Mouse (Mus musculus) adrenal gland (tissue): ENCODE results near the gene Ncoa1.
"Not testable (repeated sequence)": the region's sequence is repeated elsewhere in the genome, so short reads cannot be mapped to it uniquely, and the experiment has no call there.

Source experiments
- intact Hi-C: fragments of 180-260 bp; cut with DNase I; formaldehyde crosslinking; loops from one replicate; pipeline ENCODE4 v1.15.1; 2025

The Ncoa1 gene

DNA sequence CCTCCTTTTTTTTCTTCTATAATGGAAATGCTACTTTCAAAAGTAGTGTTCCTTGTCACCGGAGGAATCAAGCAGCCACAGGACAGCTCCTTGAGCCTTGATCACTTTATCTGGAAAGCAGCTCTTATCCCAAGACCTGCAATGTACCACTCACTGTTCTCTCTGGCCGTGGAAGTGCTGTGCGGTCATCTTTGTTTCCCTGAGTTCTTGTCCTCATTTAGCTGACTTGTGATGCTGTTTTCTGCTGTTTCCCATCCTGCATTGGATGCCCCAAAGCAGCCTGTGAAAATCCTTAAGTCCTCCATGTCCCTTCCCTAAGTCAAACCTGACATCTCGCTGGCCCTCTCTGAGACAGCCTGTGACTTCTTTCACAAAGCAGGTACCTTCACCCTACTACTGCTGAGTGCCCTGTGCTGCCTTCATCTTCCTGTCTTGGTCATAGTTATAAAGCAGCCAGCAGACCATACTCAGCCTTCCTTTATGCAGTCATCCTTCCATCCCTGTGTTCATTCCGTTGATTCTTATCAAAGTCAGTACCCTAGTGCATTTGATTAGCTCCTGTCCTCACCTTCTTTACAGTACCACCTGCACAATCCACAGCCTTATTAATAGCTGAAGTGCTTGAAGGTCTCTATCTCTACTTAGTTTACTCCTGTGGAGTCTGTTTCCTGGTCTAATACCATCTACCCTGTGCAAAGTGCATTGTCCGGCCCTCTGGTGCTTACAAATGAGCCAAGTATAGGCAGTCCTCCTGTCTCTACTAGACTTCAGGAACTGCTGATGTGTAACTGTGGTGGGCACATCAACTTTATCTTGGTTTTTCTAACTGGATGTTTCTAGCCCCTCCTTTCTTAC lies 1.2 kb upstream of the Ncoa1 start:
- intact Hi-C loops, result loop anchor here (5.0 kb wide), 1 partner anchor 69 kb away; no protein-coding TSS in a partner anchor

DNA sequence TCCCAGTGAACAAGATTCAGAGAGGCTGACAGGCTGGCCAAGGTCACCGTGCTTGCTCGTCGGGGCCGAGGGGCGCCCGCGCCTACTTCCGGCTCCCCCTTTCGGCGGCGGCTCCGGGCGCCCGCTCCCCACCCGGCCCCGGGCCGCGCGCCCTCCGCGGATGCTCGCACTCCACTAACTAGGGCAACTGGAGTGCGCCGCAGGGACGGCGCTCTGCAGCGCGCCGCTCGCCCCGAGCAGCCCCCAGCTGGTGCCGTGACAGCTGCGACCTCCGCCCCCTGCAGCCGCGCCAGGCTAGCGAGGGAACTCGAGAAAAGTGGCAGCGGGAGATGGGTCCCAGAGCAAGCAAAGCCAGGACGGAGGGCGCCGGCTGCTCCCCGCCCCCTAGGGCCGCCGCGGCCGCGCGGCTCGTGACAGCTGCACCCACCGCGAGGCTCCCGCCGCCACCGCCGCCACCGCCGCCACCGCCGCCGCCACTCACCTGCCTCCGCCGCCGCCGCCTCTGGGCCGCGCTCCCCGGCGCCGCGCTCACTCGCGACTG lies 621 bp downstream of the Ncoa1 start:
- intact Hi-C loops, result loop anchor here (5.0 kb wide), 1 partner anchor 71 kb away; no protein-coding TSS in a partner anchor

GRCm38 (mm10) chr12:4475251-4475993 lies 1.6 kb downstream of the Ncoa1 start:
- intact Hi-C loops, result loop anchor here (5.0 kb wide), 1 partner anchor 72 kb away; no protein-coding TSS in a partner anchor

GRCm38 (mm10) chr12:4469115-4469514 lies 7.9 kb downstream of the Ncoa1 start:
- intact Hi-C loops, result no loop called here

GRCm38 (mm10) chr12:4463701-4464100 lies 13.3 kb downstream of the Ncoa1 start:
- intact Hi-C loops, result no loop called here

DNA sequence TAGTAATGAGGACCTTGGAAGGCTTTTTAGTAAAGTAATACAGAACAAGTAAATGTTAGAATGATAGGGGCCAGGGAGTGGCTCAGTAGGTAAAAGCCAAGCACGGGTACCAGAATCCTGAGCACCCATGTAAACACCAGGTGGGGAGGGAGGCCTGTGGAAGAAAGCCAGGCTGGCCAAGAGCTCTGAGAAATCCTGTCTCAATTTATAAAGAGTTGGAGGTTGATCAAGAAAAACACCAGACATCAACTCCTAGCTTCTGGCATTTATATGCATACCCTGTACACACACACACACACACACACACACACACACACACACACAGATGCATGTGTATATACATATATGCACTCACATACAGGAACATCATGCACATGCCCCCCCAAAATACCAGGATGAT lies 14.6 kb downstream of the Ncoa1 start:
- intact Hi-C loops, result no loop called here

- intact Hi-C loops, result no loop called here
Measured at GRCm38 (mm10) chr12:4460990-4461389, 16.0 kb downstream of the Ncoa1 start.

GRCm38 (mm10) chr12:4454956-4455565 lies 21.9 kb downstream of the Ncoa1 start:
- intact Hi-C loops, result no loop called here

- intact Hi-C loops, result no loop called here
Measured at GRCm38 (mm10) chr12:4454248-4454647, 22.7 kb downstream of the Ncoa1 start.

- intact Hi-C loops, result no loop called here
Measured at GRCm38 (mm10) chr12:4452233-4452632, 24.7 kb downstream of the Ncoa1 start.

GRCm38 (mm10) chr12:4450485-4450884 lies 26.5 kb downstream of the Ncoa1 start:
- intact Hi-C loops, result not testable (repeated sequence)

DNA sequence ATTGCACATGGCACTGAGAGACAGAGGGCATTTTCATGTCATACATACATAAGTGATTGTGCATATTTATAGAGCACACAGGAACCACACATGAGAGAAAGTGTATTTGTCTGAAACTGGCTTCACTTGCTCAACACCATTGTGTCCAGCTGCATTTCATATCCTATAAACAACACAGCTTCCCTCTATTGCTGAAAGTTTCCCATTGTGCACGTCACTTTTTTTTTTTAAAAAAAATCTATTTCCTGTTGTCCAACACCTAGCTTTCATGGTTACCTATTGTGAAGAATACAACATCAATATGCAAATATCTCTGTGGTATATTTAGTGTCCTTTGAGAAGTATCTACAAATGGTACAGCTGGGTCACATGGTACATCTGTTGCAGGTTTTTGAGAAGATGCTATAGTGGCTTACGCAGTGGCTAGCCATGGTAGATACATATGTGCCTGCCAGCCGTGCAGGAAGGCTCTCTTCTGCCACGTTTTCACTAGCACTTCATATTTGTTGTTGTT lies 28.8 kb downstream of the Ncoa1 start:
- intact Hi-C loops, result no loop called here

DNA sequence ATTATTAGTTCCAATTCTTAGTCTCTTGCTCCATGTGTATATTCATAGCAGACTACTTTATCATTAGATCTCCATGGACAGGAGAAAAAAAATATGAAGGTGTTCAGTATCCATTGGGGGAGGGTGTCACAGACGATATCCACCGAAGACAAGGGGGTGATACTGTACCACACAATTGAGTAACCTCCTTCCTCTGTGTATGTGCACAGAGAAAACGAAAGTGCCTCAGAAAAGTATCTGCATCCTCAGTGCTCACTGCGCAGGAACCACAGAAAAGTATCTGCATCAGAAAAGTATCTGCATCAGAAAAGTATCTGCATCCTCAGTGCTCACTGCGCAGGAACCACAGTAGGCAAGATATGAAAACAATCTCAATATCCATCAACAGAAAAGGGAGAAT lies 32.0 kb downstream of the Ncoa1 start:
- intact Hi-C loops, result no loop called here

- intact Hi-C loops, result no loop called here
Measured at GRCm38 (mm10) chr12:4441451-4441850, 35.5 kb downstream of the Ncoa1 start.

DNA sequence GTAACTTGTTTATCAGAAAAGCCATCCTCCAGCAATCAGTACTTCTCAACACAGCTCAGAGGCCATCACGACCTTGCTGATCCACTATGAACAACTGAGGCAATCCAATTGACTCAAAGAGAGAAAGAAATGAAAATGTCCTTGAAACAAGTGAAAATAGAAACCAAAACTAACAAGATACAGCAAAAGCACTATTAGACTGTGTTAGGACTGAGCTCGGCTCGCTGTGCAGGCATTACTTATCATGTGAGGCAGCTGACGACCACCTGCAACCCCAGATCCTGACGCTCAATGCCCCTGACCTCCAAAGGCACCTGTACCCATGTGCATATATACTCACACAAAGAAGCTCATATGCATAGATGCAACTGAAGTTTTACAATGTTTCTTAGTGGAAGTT lies 40.8 kb downstream of the Ncoa1 start:
- intact Hi-C loops, result no loop called here

DNA sequence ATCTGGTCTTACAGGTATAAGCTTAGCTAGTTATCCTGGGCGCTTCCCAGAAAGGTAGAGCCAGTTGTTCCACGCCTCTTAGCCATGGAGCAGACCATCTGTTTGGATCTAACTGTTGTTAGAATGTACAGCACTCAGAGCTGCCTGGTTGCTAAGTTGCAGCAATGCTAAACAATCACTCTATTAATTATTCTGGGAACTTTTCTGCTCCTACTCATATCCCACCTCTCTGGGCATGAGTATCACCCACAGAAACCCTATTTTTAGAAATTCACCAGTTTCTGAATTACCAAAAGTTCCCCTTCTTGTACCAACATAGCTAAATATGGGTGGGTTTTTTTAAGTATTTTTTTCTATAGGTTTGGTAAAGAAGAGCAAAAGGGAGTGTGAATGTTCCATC lies 43.4 kb downstream of the Ncoa1 start:
- intact Hi-C loops, result no loop called here

DNA sequence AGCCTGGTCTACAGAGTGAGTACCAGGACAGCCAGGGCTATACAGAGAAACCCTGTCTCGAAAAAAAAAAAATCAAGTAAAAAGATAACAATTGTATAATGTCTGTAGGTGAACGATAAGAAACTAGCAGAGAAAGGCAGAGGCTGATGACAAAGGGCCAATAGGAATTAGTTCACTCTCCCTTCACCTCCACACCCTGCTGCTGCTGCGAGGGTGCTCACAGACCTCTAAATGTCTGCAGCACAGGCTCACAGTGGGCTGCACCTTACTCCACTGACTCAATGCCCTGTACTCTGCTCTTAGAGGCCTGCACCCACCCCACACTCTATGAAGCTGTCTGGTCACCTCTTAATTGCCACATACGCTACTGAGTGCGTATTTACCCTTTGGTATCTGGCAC lies 45.0 kb downstream of the Ncoa1 start:
- intact Hi-C loops, result no loop called here

GRCm38 (mm10) chr12:4430061-4430825 lies 46.7 kb downstream of the Ncoa1 start:
- intact Hi-C loops, result no loop called here

- intact Hi-C loops, result no loop called here
Measured at GRCm38 (mm10) chr12:4418824-4419223, 58.2 kb downstream of the Ncoa1 start.

DNA sequence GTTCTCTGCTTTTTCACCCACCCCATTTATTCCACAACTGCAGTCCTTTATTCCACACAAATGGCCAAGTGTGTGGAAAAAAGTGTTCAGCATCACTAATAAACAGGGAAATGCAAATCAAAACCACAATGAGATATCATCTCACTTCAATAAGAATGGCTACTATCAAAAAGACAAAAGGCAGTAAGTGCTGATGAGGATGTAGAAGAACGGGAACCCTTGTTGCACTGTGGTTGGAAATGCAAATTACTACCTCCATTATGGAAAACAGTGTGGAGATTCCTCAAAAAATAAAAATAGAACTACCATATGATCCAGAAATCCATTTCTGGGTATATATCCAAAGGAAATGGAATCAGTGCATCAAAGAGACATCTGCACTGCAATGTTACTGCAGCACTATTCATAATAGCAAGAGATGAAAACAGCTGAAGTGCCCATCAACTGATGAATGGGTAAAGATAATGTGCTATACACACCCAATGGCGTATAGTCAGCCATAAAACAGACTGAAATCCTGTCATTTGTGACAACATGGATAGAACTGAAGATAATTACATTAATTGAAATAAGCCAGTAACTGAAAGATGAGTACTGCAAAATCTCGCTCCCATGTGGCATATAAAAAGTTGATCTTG lies 59.2 kb downstream of the Ncoa1 start:
- intact Hi-C loops, result no loop called here
